Mouse (Mus musculus) intestine, postnatal 0 days (tissue): ENCODE measurements around the gene Adra1d. TPM values are rescaled to one million over a fixed set of nuclear protein-coding genes. Genes with fewer than 3 reads are reported as not detected.

Source experiments
- ATAC-seq: fragments of 200-750 bp; cut with Nextera tagmentation; 2 replicates; pipeline ENCODE4 v1.8.0; 2017; ENCODE audit warnings: mild to moderate bottlenecking, moderate TSS enrichment, moderate library complexity
- H3K27ac ChIP-seq: fragments of 300-500 bp; sonication (generic); 2 replicates; pipeline ENCODE4 v1.5.1; 2014; ENCODE audit warnings: mild to moderate bottlenecking, low read depth, low read length, moderate library complexity
- H3K27me3 ChIP-seq: fragments of 300-500 bp; sonication (generic); replicated peaks from 2 replicates; pipeline ENCODE4 v1.6.1; 2014; ENCODE audit warnings: low read length, mixed read lengths; ENCODE audit not compliant: control insufficient read depth, insufficient read depth
- H3K36me3 ChIP-seq: fragments of 300-500 bp; sonication (generic); 2 replicates; pipeline ENCODE4 v1.6.1; 2014; ENCODE audit warnings: mild to moderate bottlenecking, moderate library complexity; ENCODE audit not compliant: control insufficient read depth, insufficient read depth
- H3K4me1 ChIP-seq: fragments of 300-500 bp; sonication (generic); replicated peaks from 2 replicates; pipeline ENCODE4 v1.6.1; 2014; ENCODE audit warnings: antibody characterized with exemption, low read length, mixed read lengths; ENCODE audit not compliant: control insufficient read depth, insufficient read depth
- H3K4me2 ChIP-seq: fragments of 300-500 bp; sonication (generic); replicated peaks from 2 replicates; pipeline ENCODE4 v1.6.1; 2014; ENCODE audit warnings: low read depth, mild to moderate bottlenecking, moderate library complexity
- H3K4me3 ChIP-seq: fragments of 300-500 bp; sonication (generic); 2 replicates; pipeline ENCODE4 v1.5.1; 2014; ENCODE audit warnings: low read depth, low read length
- H3K9ac ChIP-seq: fragments of 300-500 bp; sonication (generic); 2 replicates; pipeline ENCODE4 v1.6.1; 2014; ENCODE audit warnings: mild to moderate bottlenecking, low read depth, low read length
- H3K9me3 ChIP-seq: fragments of 300-500 bp; sonication (generic); 2 replicates; pipeline ENCODE4 v1.6.1; 2016; ENCODE audit warnings: mixed run types; ENCODE audit not compliant: control insufficient read depth
- CTCF ChIP-seq: sonication (generic); IDR thresholded peaks from 2 replicates; pipeline ENCODE4 v1.5.1; 2016; ENCODE audit warnings: low read depth, mild to moderate bottlenecking, control low read depth, antibody characterized with exemption, moderate library complexity
- WGBS: fragments of 180-500 bp; shearing (Covaris S2); extraction: QIAGEN DNeasy Blood & Tissue Kit; methylation state at CpG from one replicate; pipeline ENCODE4 v1.1.7; 2014; 5-methylcytosine and 5-hydroxymethylcytosine counted together
- polyA plus RNA-seq: library from polyadenylated mRNA; unstranded; fragments of >200 nt; fragmentation: Nextera tagmentation; extraction: Ambion mirVana; gene quantifications from 2 replicates; pipeline ENCODE4 v1.2.1, GENCODE M21; 2015

Gene Adra1d
- polyA plus RNA-seq, 1 experiment from 2014 or later: 0.05 TPM

DNA sequence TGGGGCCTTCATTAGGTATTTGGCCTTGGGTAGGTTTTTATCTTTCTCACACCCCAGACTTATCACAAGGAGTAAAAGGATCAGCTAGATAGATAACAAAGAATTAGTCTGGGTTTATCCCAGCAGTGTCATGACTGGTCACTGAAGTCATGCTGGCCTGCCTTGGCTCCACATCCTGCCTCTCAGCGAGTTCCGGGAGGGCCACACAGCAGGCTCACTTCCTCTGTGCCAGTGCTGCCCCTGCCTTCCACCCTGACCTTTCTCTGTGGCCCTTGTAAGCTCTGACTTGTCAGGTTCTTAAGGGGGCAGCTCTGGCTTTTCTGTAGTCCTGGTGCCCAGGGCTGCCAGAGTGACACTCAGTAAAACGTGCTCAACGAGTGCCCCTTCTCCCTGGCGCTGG is 59.5 kb downstream of the Adra1d start:
- Histone ChIP-seq H3K36me3 (no peaks in the 10 kb centered on the region), H3K27ac (no peak overlapping the region), H3K27me3 (no peaks in the 10 kb centered on the region), H3K4me2 (no peak overlapping the region), H3K9ac (no peak overlapping the region), H3K4me1 (no peaks in the 10 kb centered on the region), H3K9me3 (no peaks in the 10 kb centered on the region), H3K4me3 (no peak overlapping the region)
- WGBS: 80% methylated on average over 5 of the region's 5 CpGs
- TF ChIP-seq CTCF: no peak
- no peak for ATAC-seq

DNA sequence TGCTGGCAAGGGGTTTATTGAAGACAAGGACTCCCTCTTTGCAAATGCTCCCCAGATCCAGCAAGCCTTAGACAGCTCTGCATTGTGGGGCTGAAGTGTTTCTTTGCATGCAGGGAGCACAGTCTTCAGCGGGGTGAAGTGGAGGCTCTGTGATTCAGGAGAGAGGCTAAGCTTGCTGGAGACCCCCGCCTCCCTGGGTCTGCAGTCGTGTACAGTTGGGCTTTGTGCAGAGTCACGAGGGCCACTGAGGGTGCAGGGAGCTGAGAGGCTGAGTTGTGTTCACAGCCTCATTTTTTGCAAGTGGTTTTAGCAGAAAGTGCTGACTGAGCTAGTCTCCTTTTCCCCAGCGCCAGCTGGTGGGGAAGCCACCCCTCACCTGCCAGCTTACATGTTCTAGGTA is 60.2 kb downstream of the Adra1d start:
- no peaks in the 10 kb centered on the region for H3K4me1 ChIP-seq
- 61% methylated on average over 5 of the region's 5 CpGs for whole genome bisulfite sequencing
- no peak overlapping the region for H3K27ac ChIP-seq
- ATAC-seq: no peak
- H3K4me3 ChIP-seq: no peak overlapping the region
- no peak for TF ChIP-seq CTCF
- no peaks in the 10 kb centered on the region for H3K9me3 ChIP-seq
- H3K9ac ChIP-seq: no peak overlapping the region
- no peaks in the 10 kb centered on the region for H3K27me3 ChIP-seq
- H3K4me2 ChIP-seq: no peak overlapping the region
- no peaks in the 10 kb centered on the region for H3K36me3 ChIP-seq

DNA sequence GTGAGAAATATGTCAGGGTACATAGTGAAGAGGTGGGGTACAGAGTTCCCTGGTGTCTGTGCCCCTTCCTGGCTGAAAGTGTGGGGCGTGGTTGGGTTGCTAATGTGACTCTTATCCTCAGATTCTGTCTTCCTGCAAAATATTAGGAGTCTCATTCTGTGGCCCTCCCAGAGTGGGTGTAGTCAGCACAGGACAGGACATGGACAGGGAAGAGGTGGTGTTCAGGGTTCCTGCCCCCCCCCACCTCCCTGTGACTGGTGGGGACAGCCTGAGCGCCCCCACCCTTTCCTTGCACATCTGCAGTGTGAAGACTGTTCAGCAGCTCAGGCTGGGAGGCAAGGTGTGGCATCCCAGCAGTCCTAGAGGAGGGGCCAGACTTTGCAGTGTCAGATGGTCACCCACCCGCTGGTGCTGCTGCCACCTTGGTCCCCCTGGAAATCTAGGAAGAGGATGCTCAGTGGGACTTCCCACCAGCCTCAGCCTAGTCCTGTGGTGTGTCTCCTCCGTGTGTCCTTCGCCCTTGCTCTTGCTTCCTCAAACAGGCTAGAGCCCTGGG is 62.7 kb downstream of the Adra1d start:
- Histone ChIP-seq H3K27ac (no peak overlapping the region), H3K36me3 (no peaks in the 10 kb centered on the region), H3K4me3 (no peak overlapping the region), H3K4me2 (no peak overlapping the region), H3K4me1 (no peaks in the 10 kb centered on the region), H3K9ac (no peak overlapping the region), H3K9me3 (no peaks in the 10 kb centered on the region), H3K27me3 (no peaks in the 10 kb centered on the region)
- no peak for ATAC-seq
- 65% methylated on average over 5 of the region's 5 CpGs for WGBS
- no peak for TF ChIP-seq CTCF

DNA sequence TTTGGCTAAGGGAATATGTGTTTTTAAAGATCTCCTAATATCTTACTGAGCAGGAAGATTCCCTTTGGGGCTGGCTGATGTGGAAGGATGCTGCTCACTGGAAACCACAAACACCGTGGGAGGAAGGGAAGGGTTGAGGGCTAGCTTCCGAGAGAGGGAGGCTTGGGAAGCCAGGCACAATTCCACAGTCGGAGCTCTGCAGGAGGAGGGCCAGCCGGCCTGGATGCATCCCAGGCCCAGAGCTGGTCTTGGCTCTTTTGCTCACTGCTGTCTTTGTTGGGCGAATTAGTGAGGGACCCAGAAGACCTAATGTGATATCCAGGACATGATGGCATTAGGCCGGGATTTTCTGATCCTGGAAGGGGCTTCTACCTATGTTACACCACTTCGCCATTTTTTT is 63.9 kb downstream of the Adra1d start:
- Histone ChIP-seq H3K4me3 (no peak overlapping the region), H3K4me2 (no peak overlapping the region), H3K9ac (no peak overlapping the region), H3K4me1 (no peaks in the 10 kb centered on the region), H3K36me3 (no peaks in the 10 kb centered on the region), H3K9me3 (no peaks in the 10 kb centered on the region), H3K27ac (no peak overlapping the region), H3K27me3 (no peaks in the 10 kb centered on the region)
- WGBS: 79% methylated on average over 7 of the region's 7 CpGs
- ATAC-seq: no peak
- no peak for TF ChIP-seq CTCF

DNA sequence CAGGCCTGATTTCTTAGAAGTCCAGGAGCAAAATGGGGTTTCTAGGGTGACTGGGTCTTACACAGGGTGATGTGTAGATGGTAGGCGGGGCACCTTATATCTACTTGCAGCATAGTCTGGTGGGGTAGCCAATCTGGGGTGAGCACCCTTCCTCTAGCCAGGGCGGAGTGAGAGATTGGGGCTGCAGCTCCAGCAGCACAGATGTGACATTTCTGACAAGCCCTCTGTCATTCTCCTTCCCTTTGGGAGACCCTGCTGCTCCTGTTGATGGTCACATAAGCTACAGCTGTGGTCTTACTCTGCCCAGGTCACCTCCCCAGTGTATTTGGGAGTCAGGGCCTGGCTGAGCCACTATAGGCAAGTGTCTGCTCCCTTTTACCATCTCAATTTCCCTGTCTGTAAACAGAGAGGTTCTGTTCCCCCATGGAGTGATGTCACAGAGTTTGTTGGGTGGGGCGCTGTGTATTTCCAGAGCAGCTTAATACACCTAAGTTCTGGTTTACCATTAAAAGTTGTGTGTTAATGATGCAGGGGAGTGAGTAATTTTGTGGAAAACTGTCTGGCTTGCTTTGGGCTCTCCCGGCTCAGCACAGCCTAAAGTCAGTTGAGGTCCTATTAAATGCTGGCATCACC is 64.7 kb downstream of the Adra1d start:
- 92% methylated on average over 4 of the region's 4 CpGs for WGBS
- no peak overlapping the region for H3K9ac ChIP-seq
- H3K36me3 ChIP-seq: no peaks in the 10 kb centered on the region
- no peak for ATAC-seq
- H3K9me3 ChIP-seq: no peaks in the 10 kb centered on the region
- H3K4me3 ChIP-seq: no peak overlapping the region
- no peak overlapping the region for H3K27ac ChIP-seq
- H3K4me1 ChIP-seq: 0 out of 2 replicates have a peak, but pooled peaks cover 4% of the 10 kb centered on the region
- TF ChIP-seq CTCF: no peak
- H3K27me3 ChIP-seq: no peaks in the 10 kb centered on the region
- no peak overlapping the region for H3K4me2 ChIP-seq

DNA sequence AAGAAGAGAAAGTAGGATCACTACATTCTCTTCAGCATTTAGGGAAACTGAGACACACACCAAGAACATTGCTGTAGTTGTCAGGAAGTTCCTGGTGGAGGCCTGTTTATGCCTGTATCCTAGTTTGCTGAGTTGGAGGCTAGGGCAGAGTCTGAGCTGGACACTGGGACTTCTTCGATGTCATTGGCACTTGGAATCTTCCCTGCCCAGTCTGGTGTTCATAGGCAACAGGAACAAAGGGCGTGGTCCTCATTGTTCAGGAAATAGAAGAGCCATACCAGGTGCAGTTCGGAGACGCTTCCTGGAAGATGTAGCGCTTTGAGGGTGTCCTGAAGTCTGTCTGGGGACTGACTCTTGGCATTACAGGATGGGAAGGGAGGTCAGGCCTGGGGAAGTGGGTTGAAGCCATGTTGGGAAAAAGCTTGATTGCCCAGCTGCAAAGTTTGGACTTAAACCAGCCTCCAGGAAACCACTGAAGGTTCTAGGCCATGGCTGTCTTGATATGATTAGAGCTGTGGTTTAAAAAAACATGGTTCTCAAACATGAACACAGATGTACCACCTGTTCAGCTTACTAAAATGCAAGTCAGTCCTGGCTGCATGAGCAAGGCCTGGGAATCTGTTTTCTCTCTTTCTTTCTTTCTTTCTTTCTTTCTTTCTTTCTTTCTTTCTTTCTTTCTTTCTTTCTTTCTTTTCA is 65.8 kb downstream of the Adra1d start:
- WGBS: 63% methylated on average over 5 of the region's 5 CpGs

More for the DNA sequence above, 65.8 kb downstream of the Adra1d start:
- H3K4me1 ChIP-seq: 0 out of 2 replicates have a peak, but pooled peaks cover 6% of the 10 kb centered on the region
- no peak overlapping the region for H3K4me3 ChIP-seq
- H3K27me3 ChIP-seq: no peaks in the 10 kb centered on the region
- peak; percentile 54 for ATAC-seq
- H3K9me3 ChIP-seq: no peaks in the 10 kb centered on the region
- H3K9ac ChIP-seq: no peak overlapping the region
- no peak overlapping the region for H3K4me2 ChIP-seq
- no peaks in the 10 kb centered on the region for H3K36me3 ChIP-seq
- no peak for TF ChIP-seq CTCF
- H3K27ac ChIP-seq: no peak overlapping the region

Other genes starting within 250 kb of the Adra1d start
- 1.1 and 1.4 TPM in 2 replicates for gene Rnf24, start 209.4 kb downstream of the Adra1d start, polyA plus RNA-seq
- 18.0 and 19.9 TPM in 2 replicates for gene Smox, start 70.8 kb downstream of the Adra1d start, polyA plus RNA-seq